Mouse (Mus musculus): ENCODE measurements around the gene Akap13. TPM values are rescaled to one million over a fixed set of nuclear protein-coding genes. Genes with fewer than 3 reads are reported as not detected.

The Akap13 gene
- polyA plus RNA-seq, 1 experiment from 2014 or later: 31.2 TPM

DNA sequence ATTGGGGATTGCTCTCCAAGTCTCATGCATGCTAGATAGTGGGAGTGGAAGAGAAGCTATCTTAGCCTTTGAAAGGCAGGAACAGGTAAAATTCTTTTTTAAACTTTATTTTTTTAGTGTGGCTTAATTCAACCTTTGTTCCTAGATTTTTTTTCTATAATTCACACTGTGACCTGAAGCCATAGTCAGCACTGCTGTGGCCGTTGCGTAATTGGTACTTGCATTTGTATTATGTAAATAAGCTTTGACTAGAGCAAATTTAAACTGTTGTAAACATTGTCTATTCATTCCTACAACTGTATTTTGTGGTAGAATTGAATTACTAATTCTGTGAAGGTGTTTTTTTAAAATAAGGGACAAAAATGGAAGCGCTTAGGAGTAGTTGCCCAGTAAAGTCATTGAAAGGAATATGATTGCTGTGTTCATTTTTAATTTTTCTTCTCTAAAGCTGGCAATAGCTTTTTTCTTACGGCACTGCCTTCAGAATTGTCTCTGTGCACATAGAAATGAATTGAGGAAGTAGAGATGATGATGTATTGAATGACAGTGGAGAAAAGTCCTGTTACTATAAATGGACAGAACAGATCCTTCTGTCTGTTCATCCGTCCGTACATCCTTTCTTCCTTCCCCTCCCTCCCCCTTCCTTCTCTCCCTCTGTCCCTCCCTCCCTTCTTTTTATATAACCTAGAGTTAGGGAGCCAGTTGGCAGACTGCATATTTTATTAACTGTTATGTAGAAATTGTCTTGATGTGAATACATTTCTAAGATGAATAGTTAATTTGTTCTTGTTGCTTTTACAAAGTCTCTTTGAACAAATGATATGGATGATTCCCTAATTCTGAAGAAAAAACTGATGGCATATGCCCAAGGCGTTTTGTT lies 17.2 kb downstream of the Akap13 start:
- no peak overlapping the region for H3K4me3 ChIP-seq
- peaks cover 22% of the 10 kb centered on the region for H3K4me1 ChIP-seq
- no peaks in the 10 kb centered on the region for H3K27me3 ChIP-seq (ENCODE audit: low read depth, poor library complexity, severe bottlenecking)
- no peak overlapping the region for H3K27ac ChIP-seq
- WGBS: 89% methylated on average over 7 of the region's 7 CpGs
- no peaks in the 10 kb centered on the region for H3K36me3 ChIP-seq
- no peaks in the 10 kb centered on the region for H3K9me3 ChIP-seq (replicated peaks)
- DNase-seq (ENCODE audit: low spot score): no peak

- 85% methylated on average over 1 of the region's 1 CpGs for WGBS
- H3K36me3 ChIP-seq: no peaks in the 10 kb centered on the region
- H3K4me3 ChIP-seq: no peak overlapping the region
- peaks cover 22% of the 10 kb centered on the region for H3K4me1 ChIP-seq
- H3K27me3 ChIP-seq (ENCODE audit: low read depth, poor library complexity, severe bottlenecking): no peaks in the 10 kb centered on the region
- no peak overlapping the region for H3K27ac ChIP-seq
- H3K9me3 ChIP-seq (replicated peaks): no peaks in the 10 kb centered on the region
- DNase-seq (ENCODE audit: low spot score): no peak
Measured at GRCm38 (mm10) chr7:75473294-75473693, 18.0 kb downstream of the Akap13 start.

- WGBS: 41% methylated on average over 1 of the region's 1 CpGs
- Histone ChIP-seq H3K27me3 (ENCODE audit: low read depth, poor library complexity, severe bottlenecking) (no peaks in the 10 kb centered on the region), H3K36me3 (no peaks in the 10 kb centered on the region), H3K27ac (no peak overlapping the region; the same call in 1 of the 2 replicates), H3K4me3 (no peak overlapping the region), H3K9me3 (replicated peaks) (no peaks in the 10 kb centered on the region), H3K4me1 (peaks cover 22% of the 10 kb centered on the region)
- no peak for DNase-seq (ENCODE audit: low spot score)
Measured at GRCm38 (mm10) chr7:75474064-75474463, 18.7 kb downstream of the Akap13 start.

DNA sequence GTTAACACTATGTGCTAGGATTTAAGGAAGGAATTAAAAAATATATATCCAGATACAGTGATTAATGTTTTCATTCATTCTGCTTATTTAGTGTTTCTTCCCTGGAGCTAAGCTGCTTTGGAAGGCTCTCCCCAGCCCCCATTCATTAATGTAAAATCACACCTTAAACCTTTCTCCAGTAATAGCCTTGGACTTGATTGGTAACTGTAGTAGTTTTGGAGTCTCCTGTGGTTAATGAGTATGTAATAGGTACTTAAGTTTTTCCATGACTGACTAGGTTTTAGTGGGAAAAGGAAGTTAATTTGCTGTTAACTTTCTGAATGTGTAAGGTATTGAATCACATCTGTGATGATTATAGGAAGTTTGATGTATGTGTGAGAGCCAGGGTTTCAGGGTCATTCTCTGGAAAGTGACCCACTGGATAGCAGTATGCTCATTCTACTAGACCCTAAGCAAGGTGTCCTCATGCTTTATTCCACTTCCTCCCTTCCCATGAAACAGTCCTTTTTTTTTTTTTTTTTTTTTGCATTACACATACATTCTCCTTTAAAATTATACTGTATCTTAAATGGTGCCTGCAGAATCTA lies 19.3 kb downstream of the Akap13 start:
- Histone ChIP-seq H3K4me3 (no peak overlapping the region), H3K36me3 (no peaks in the 10 kb centered on the region), H3K27me3 (ENCODE audit: low read depth, poor library complexity, severe bottlenecking) (no peaks in the 10 kb centered on the region), H3K27ac (no peak overlapping the region), H3K9me3 (replicated peaks) (no peaks in the 10 kb centered on the region), H3K4me1 (peaks cover 22% of the 10 kb centered on the region)
- DNase-seq (ENCODE audit: low spot score): no peak

GRCm38 (mm10) chr7:75478060-75478459 lies 22.7 kb downstream of the Akap13 start:
- Histone ChIP-seq H3K4me3 (no peak overlapping the region), H3K36me3 (no peaks in the 10 kb centered on the region; the same call in 1 of the 2 replicates), H3K9me3 (replicated peaks) (no peaks in the 10 kb centered on the region), H3K27me3 (ENCODE audit: low read depth, poor library complexity, severe bottlenecking) (no peaks in the 10 kb centered on the region), H3K27ac (no peak overlapping the region), H3K4me1 (peaks cover 18% of the 10 kb centered on the region)
- 95% methylated on average over 2 of the region's 2 CpGs for whole genome bisulfite sequencing
- no peak for DNase-seq (ENCODE audit: low spot score)

- Histone ChIP-seq H3K36me3 (no peaks in the 10 kb centered on the region; the same call in 1 of the 2 replicates), H3K4me3 (no peak overlapping the region), H3K4me1 (no peaks in the 10 kb centered on the region), H3K27ac (no peak overlapping the region), H3K9me3 (replicated peaks) (no peaks in the 10 kb centered on the region), H3K27me3 (ENCODE audit: low read depth, poor library complexity, severe bottlenecking) (no peaks in the 10 kb centered on the region)
- WGBS: 91% methylated on average over 6 of the region's 6 CpGs
- DNase-seq (ENCODE audit: low spot score): no peak
Measured at GRCm38 (mm10) chr7:75480721-75481426, 25.5 kb downstream of the Akap13 start.

- H3K27me3 ChIP-seq (ENCODE audit: low read depth, poor library complexity, severe bottlenecking): no peaks in the 10 kb centered on the region
- H3K36me3 ChIP-seq: no peaks in the 10 kb centered on the region
- 89% methylated on average over 2 of the region's 2 CpGs for WGBS
Measured at GRCm38 (mm10) chr7:75486031-75486430, 30.7 kb downstream of the Akap13 start.

GRCm38 (mm10) chr7:75495941-75496441 lies 40.7 kb downstream of the Akap13 start:
- Histone ChIP-seq H3K27me3 (ENCODE audit: low read depth, poor library complexity, severe bottlenecking) (no peaks in the 10 kb centered on the region), H3K4me3 (no peak overlapping the region), H3K27ac (no peak overlapping the region), H3K9me3 (replicated peaks) (no peaks in the 10 kb centered on the region), H3K4me1 (0 out of 2 replicates have a peak, but pooled peaks cover 3% of the 10 kb centered on the region), H3K36me3 (no peaks in the 10 kb centered on the region)
- no peak for DNase-seq (ENCODE audit: low spot score)
- WGBS: 88% methylated on average over 3 of the region's 3 CpGs

More at GRCm38 (mm10) chr7:75486031-75486430, 30.7 kb downstream of the Akap13 start:
- H3K4me1 ChIP-seq: no peaks in the 10 kb centered on the region
- no peaks in the 10 kb centered on the region for H3K9me3 ChIP-seq (replicated peaks)
- no peak overlapping the region for H3K4me3 ChIP-seq
- H3K27ac ChIP-seq: no peak overlapping the region
- no peak for DNase-seq (ENCODE audit: low spot score)

DNA sequence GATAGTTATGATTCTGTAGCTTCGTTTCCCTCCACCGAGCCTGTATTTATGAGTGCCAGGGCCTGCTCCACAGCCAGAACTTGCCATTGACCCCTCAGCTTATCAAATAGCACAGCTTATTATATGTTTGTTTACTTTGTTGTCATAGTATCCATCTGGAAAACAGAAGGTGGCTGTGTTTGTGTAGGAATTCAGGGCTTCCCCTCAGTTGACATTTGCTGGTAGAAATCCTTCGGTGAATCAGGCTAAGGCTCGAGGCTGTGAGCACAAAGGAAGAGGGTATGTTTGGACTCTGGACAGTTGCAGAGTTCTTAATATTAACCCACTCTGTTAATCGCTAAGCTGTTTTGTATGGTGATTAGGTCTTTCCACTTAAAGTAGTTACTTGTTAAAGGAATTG lies 43.3 kb downstream of the Akap13 start:
- Histone ChIP-seq H3K4me3 (no peak overlapping the region), H3K27ac (no peak overlapping the region), H3K4me1 (0 out of 2 replicates have a peak, but pooled peaks cover 3% of the 10 kb centered on the region), H3K9me3 (replicated peaks) (no peaks in the 10 kb centered on the region), H3K27me3 (ENCODE audit: low read depth, poor library complexity, severe bottlenecking) (no peaks in the 10 kb centered on the region), H3K36me3 (no peaks in the 10 kb centered on the region)
- WGBS: 83% methylated on average over 5 of the region's 5 CpGs
- no peak for DNase-seq (ENCODE audit: low spot score)

DNA sequence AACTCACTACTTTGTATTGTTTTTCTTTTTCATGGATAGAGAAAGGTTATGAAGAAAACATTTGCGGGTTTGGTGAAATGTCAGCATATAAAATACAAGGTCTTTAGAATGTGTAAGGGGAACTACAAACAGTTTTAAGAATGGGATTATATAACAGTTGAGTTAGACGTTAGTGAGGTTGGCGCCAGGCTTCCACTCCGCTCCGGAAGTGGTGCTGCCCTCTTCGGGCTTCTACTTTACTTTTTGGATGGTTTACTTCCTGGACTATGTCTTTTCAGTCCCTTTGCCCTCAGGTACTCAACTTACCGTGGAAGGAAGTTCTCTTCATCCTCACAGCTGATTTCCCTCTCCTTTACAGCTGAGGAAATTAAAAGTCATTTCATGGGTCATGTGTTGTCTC lies 43.9 kb downstream of the Akap13 start:
- H3K27me3 ChIP-seq (ENCODE audit: low read depth, poor library complexity, severe bottlenecking): no peaks in the 10 kb centered on the region
- H3K27ac ChIP-seq: no peak overlapping the region
- no peak overlapping the region for H3K4me3 ChIP-seq
- no peaks in the 10 kb centered on the region for H3K9me3 ChIP-seq (replicated peaks)
- no peak for DNase-seq (ENCODE audit: low spot score)
- 0 out of 2 replicates have a peak, but pooled peaks cover 3% of the 10 kb centered on the region for H3K4me1 ChIP-seq
- H3K36me3 ChIP-seq: no peaks in the 10 kb centered on the region
- 88% methylated on average over 7 of the region's 7 CpGs for WGBS

- Histone ChIP-seq H3K4me1 (0 out of 2 replicates have a peak, but pooled peaks cover 3% of the 10 kb centered on the region), H3K36me3 (no peaks in the 10 kb centered on the region), H3K27me3 (ENCODE audit: low read depth, poor library complexity, severe bottlenecking) (no peaks in the 10 kb centered on the region), H3K9me3 (replicated peaks) (no peaks in the 10 kb centered on the region), H3K4me3 (no peak overlapping the region), H3K27ac (no peak overlapping the region)
- 94% methylated on average over 4 of the region's 4 CpGs for WGBS
- no peak for DNase-seq (ENCODE audit: low spot score)
Measured at GRCm38 (mm10) chr7:75500164-75500563, 44.8 kb downstream of the Akap13 start.

GRCm38 (mm10) chr7:75500793-75501192 lies 45.5 kb downstream of the Akap13 start:
- Histone ChIP-seq H3K9me3 (replicated peaks) (no peaks in the 10 kb centered on the region), H3K4me1 (0 out of 2 replicates have a peak, but pooled peaks cover 3% of the 10 kb centered on the region), H3K27me3 (ENCODE audit: low read depth, poor library complexity, severe bottlenecking) (no peaks in the 10 kb centered on the region), H3K4me3 (no peak overlapping the region), H3K27ac (no peak overlapping the region), H3K36me3 (no peaks in the 10 kb centered on the region)
- WGBS: 97% methylated on average over 4 of the region's 4 CpGs
- no peak for DNase-seq (ENCODE audit: low spot score)
